Mouse (Mus musculus): Measurements from ENCODE around the gene Pla2g10.

GRCm38 (mm10) chr16:13722937-13723336, 7.8 kb downstream of the Pla2g10 start:
- TF ChIP-seq CTCF (IDR thresholded peaks at IDR 0.05) (no peak), EP300 (IDR thresholded peaks at IDR 0.05) (no peak)

Measured in lung, postnatal 0 days (tissue).